Mouse (Mus musculus): ENCODE results near the gene Fat3. TPM values are rescaled to one million over a fixed set of nuclear protein-coding genes. Genes with fewer than 3 reads are reported as not detected.

The Fat3 gene
- total RNA-seq, 2 experiments from 2014 or later: 56.2 to 74.4 TPM

DNA sequence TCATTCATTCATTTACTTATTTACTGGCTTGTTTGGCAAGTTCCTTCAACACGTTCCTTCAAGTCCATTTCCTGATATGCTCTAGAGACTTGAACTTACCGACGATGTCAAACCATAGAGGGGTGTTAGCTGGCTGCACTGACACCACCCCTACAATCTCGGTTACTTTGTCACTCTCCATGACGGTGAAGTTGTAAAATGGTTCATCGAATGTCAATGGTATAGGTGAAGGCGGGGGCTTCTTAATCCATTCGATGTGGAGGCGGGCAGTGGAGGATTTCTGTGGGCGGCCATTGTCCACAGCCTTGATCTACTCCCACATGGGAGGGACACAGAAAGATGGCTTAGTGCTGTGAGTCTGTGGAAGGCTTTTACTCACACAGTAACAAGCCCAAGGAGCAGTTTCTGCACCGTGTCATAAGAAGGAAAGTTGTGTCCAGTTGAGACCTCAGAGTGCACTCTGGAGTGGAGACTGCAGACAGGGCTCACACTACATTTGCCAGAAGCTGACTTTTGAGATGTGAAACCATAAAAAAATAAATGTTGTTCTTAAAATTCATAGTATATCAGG is 471.3 kb downstream of the Fat3 start:
- DNase-seq (ENCODE audit: low spot score in 2 of 2): no peak

DNA sequence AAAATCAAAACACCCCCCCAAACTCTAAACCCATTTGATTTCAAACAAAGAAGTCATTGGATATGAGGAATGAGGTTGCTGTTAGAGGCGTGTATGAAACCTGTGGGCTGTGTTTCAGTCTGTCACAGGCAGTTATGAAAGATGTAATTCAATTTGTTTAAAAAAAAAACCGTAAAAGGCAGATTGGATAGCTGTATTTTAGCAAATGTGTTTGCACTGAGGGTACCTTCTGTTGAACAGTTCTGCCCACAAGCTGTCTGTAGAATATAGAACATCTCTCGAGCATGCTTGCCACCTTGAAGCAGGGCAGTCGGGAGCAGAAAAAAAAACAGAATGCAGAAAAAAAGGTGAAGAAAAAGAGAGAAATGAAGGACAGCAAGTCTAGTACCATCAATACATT is 472.0 kb downstream of the Fat3 start:
- no peak for DNase-seq (ENCODE audit: low spot score in 2 of 2)

DNA sequence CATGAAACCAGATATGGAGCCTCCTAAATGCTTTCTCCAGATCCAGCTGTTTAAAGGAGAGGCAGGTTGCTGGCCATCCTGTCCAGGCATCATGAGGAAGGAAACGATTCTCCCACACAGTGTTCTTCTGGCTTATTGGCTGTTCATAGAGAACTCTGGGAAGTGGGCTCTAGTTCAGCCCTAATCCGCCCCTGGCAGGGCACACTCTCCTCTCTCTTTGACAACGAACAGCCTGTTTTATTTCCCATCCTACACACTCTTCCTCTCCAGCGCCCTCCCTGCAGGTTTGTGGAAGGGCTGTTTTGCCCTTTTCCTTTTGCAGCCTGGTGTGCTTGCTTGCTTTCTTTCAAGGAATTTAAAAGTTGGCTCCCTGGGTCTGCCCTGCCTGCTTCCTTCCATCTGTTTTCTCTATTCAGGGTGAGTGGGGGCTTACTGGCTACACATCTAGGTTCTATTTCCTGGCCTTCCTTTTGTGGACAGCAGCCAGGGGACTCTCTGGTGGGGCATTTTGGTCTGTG is 472.6 kb downstream of the Fat3 start:
- DNase-seq (ENCODE audit: low spot score in 2 of 2): peak in 1 of 2 experiments; percentile 48

DNA sequence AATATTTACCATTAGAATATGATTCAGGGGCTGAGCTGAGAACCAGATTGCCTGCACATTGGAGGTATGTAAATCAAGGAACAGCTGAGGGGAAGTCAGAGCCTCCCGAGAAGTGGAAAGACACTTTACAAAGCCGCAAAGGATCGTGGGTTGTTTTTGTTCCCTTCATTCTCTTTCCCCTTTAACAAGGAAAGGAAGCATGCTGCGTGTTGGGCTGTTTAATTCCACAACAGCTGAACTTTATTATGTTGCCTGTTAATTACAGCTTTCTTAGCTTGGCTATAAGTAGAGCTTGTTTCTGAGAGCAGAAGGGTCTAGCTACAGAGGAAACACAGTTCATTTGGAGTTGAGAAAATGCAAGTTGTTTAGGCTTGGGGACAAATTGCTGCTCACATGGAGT is 475.0 kb downstream of the Fat3 start:
- no peak for DNase-seq (ENCODE audit: low spot score in 2 of 2)

DNA sequence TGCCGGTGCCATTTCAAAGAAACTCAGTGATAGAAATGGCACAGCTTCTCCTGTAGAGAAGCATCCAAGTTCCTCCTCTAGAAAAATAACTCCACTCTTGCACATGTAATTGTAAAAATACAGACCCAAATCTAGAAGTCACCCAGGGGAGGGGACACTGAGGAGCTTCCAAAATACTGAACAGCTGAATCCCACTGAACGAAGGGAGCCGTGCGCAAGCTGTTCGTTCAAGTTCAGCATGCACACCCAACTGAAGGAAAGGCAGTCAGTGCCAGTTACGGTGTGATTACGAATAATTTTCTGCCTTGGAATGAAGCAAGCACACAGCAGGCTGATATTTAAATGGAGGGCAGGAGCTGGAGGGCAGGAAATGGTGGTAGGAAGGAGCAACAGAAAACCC is 476.4 kb downstream of the Fat3 start:
- no peak for DNase-seq (ENCODE audit: low spot score in 2 of 2)

DNA sequence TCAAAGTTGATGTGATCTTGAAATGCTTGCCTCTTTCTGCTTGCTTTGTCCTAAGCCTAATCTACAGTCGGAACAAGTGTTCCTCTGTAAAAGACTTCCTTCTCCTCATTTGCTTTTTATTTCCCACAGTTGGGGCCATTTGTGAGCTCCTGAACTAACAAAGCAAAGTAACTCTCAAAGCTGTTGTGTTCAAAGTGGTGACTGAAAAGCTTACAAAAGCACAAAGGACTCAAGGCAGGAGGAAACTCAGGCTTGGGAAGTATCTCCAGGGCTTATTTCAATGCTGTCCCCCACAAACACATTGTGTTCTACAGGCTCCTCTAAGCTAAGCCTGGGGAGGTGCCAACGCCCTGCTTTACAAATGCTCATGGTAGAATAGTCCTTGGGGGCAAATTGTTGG is 487.0 kb downstream of the Fat3 start:
- DNase-seq (ENCODE audit: low spot score in 2 of 2): no peak

DNA sequence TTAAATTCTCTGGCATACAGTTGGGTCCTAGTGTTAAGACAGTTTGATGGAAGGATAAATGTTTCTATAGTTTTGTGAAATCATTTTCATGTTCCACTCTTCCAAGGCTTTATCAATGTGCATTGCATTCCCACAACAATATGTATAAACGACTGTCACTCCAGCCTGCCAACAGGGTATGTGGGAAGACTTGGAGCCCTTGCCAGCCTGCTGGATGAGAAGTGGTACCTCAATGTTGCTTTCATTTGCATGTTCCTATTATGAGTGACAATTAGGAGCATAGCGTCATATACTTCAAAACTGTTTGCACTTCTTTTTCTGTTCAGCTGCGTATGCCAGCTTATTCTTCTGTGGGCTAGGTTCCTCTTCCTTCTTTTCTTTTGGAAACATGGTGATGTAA is 489.7 kb downstream of the Fat3 start:
- DNase-seq (ENCODE audit: low spot score in 2 of 2): no peak

DNA sequence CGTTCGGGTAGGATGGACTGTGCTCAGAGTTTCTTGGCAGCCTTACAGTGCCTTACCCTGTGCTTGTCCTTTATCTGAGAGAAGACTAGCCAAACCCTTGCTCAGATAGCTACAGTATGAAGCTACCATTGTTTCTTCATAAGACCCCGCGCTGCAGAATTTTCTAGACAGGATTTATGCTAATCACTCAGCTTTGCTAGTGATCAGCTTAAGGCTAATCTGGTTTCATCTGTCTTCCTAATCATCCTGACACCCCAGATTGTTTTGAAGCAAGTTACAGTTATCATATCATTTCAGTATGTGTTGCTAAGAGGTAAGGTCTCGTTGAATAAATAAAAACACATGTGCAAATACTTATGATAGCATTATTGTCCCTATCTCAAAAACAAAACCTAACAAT is 493.6 kb downstream of the Fat3 start:
- DNase-seq (ENCODE audit: low spot score in 2 of 2): no peak

DNA sequence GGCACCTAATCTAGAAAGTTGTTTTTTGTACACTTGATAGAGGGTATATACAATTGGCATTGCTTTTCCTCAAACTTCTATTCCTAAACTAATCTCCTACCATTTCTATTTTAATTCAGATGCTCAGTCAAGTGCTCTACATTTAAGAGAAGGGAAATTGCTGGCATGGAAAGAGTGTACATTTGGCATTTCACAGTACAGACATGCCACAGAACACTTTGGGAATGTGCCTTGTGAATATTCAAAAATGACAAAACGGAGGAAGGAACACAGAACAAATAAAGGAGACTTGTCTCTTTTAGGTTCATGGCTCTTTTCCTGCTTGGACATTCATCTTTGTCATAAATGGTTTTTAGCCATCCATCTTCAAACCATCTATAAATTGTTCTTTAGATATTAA is 498.1 kb downstream of the Fat3 start:
- DNase-seq (ENCODE audit: low spot score in 2 of 2): no peak

DNA sequence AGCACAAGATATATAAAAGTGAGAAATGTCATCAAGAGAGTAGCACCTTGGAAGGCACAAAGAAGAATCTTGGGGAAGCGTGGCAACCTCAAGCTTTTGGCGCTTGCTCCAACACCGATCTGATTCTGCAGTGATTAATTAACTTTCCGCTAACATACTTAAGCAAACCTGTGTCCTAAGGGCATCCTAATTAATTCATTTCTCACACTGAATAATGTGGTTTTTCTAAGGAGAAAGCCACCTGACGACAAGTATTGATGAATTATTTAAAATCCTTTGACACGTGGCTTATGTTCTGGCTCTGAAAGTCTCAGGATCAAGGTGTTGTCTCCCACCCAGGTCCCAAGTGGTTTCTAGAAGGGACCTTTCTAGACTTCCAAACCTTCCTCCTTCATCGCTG is 506.3 kb downstream of the Fat3 start:
- no peak for DNase-seq (ENCODE audit: low spot score in 2 of 2)

DNA sequence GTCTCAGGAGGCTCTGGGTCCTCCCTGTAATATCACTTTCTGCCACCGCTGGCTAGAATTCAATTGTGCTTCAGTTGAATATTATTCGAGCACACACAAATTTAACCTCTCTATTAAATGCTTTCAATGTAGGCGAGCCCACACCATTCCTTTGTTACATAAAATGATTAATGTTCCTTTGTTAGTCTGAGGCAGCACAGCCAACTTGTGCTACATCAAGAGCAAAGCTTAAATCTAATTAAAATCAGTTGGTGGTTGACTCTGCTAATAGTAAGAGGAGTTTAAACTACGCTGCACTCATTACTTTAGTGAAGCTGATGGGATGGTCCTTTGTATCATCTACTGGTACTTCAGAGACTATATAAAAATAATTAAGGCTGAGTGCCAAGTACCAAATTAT is 506.9 kb downstream of the Fat3 start:
- no peak for DNase-seq (ENCODE audit: low spot score in 2 of 2)

DNA sequence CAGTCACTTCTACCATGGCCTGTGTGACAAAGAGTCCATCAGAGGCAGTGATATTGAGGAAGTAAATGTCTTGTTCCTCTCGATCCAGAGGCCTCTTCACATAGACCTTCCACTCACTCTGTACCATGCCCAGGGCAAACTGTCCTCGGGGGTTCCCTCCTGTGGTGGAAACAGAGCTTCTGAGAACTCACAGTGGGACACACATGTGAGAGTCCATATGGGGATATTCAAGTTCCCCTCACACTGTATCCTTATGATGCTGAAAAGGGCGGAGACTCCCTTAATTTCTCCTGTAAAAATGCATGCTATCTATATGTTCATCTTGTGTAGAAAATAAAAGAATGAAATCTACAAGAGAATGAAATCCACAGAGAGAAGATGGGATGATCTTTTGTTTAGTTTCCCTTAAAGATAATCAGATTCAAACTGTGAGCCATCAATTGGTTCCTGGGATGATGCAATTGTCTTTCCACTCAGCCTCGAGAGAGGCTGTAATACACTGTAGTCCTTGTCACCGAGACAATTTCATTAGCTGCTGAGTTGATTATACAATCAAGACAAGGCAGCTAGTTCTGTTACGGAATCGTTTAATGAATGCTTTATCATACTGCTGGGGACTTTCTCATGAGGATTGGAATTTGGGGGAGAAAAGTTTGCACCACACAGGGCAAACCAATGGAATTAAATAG is 508.8 kb downstream of the Fat3 start:
- DNase-seq (ENCODE audit: low spot score in 2 of 2): no peak

DNA sequence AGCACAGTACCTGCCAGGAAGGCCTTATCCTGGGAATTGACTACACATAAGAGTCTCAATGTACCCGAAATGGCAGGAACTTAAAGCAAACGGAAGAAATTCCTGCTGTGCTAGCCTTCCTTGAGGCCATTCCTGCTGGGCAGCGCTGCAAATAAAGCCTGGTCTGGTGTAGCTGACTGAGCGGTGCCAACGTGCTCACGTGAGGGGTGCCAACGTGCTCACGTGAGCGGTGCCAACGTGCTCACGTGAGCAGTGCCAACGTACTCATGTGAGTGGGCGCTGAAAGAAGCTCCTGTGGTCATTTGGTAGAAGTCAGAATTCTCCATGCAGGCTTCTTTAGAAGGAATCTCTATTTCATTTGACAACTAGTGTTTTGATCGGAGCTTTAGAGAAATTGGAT is 522.8 kb downstream of the Fat3 start:
- DNase-seq (ENCODE audit: low spot score in 2 of 2): no peak

DNA sequence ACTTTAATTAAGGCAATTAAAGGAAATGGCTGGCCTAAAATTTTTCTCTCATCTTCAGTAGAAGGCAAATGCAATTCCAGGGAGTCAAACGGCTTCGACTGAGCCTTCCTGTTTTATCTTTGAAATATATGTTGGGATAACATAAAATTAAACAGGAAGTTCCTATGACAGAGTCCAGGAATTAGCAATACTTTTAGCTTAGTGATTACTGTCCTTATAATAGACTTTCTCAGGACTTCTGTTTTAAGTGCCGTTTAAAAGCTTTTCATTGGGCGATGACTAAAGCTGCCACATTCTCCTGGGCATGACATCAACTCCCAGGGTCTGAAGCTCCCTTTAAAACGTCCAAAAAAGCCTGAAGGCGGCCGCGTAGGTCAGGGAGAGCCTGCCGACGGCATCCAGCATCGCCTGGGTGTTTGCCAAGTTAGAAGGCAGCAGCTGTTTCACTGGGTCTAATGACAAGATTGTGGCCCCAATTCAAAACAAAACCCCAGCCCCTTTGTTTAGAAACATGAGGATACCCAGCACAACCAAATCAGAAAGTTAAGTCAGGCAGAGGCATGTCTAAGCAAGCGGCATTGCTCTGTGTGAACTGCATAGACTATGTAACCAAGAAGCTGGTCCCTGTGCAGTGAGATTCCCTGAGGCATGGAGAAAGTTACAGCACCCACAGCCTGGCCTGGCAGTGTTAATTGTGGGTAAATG is 524.0 kb downstream of the Fat3 start:
- DNase-seq (ENCODE audit: low spot score in 2 of 2): no peak

DNA sequence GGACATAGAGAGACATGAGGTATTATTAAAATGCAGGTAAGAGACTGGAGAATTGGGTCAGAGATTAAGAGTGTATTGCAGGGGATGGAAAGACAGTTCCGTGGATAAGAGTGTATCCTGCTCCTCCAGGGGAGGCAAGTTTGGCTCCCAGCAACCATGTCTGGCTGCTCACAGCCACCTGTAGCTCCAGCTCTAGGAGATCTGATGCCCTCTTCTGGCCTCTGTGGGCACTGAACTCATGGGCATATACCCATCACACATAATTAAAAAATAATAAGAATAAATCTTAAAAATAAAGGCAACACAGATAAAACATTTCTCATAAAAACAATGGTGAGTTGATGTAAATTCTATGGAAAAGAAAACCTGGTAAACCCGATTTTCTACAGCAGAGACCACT is 525.1 kb downstream of the Fat3 start:
- DNase-seq (ENCODE audit: low spot score in 2 of 2): no peak

DNA sequence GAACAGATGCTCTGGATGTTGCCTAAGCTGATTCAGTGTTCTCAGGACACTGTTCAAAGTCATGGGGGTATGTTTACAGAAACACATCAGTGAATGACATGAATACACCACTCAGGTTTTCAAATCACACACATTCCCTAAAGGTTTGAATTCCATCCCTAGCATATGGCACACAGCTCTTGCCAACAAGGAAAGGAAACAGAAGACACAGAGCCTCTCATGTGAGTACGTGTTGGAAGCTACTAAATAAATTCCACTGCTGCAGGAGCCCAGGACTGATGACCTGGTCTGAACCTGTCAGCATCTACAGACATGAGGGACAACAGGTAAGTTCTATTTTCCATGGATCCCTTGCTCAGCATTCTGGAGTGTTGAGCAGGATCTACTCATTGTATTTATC is 528.9 kb downstream of the Fat3 start:
- no peak for DNase-seq (ENCODE audit: low spot score in 2 of 2)

DNA sequence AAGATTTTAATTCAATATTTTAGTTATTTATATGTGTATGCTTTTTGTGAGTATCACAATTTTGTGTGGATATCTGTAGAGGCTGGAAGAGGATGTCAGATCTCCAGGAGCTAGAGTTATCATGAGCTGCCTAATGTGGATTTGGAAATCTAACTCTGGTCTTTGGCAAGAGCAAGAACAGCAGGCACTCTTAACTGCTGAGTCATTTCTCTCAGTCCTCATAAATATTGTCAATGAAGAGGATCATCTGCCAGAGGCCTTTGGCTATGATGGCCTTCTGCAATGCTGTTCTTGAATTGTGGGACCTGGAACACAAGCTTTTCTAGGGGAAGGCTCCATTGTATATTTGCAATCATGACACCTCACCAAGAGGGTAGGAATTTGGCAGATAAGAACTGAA is 529.7 kb downstream of the Fat3 start:
- no peak for DNase-seq (ENCODE audit: low spot score in 2 of 2)

DNA sequence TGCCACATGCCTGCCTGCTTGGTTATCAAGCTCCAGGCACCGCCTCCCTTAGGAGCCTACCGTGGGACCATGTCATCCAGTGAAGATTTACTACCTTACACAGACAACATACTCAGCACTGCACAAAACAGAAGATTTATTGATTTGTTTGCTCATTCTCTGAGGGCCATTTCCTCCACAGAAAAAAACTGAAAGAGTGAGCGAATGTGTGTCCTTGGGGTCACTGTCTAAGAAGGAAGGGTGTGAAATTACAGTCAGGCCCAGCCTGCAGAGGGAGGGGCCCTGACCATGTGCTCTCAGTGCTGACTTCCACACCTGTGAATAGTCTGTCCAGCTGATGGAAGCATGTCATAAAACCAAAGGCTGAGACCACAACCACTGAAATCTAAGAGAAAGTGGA is 536.9 kb downstream of the Fat3 start:
- no peak for DNase-seq (ENCODE audit: low spot score in 2 of 2)

DNA sequence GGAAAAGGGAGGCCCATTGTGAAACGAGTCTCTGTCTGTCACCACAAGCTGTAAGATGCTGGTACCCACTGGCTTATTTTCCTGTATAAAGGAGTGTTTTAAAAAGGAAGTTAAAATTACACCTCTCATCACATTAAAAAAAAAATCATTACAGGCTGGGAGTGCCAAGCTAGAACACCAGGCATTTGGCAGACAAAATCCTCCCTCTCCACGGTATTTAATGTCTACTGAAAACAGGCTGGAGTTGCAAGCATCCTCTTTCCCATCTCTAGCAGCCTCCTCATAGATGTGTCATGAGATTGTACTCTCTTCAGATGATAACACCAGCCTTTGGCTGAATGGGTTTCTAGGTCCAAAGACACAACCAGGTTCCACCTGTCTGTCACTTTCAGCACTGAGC is 538.2 kb downstream of the Fat3 start:
- no peak for DNase-seq (ENCODE audit: low spot score in 2 of 2)

DNA sequence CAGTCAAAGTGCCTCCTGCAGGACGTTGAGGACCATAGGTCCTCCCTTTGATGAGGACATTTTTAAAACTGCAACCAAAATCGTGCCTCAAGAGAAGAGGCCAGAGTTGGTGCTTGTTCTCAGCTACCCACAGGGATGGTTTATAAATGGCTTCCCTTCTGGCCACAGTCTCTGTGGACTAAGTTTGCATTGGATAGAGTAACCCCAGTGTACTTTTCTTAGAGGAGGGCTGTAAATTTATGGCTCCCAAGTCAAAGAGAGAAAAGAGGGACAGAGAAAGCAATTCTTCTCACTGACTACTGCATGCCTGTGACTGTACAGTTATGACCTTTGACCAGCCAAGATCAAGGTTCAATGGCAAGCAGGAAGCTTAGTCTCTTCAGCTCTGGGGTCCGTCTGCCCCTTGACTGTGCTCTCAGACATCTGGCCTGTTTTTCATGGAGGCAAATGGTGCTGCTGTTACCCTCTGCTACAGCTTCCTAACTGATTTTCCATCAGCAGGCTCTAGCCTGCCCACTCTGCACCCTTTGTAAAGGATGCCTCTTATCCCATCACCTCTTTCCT is 542.8 kb downstream of the Fat3 start:
- no peak for DNase-seq (ENCODE audit: low spot score in 2 of 2)

DNA sequence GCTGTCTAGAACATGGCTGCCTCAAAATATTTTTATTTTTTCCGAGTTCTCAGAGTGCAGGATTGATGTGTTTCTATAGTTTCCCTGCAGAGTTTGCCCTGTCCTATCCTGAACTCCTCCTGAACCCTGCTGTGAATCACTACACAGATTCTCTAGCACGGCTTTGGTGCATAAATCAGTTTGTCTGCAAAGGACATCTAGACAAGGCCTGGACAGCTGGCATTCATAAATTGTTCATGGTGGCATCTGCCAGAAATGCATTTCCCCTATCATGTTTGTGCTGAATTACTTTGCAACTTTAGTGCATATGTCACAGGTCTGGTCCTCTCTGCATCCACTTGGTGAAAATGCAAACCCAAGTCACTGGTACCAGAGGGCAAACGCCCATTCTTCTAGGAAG is 543.3 kb downstream of the Fat3 start:
- no peak for DNase-seq (ENCODE audit: low spot score in 2 of 2)

DNA sequence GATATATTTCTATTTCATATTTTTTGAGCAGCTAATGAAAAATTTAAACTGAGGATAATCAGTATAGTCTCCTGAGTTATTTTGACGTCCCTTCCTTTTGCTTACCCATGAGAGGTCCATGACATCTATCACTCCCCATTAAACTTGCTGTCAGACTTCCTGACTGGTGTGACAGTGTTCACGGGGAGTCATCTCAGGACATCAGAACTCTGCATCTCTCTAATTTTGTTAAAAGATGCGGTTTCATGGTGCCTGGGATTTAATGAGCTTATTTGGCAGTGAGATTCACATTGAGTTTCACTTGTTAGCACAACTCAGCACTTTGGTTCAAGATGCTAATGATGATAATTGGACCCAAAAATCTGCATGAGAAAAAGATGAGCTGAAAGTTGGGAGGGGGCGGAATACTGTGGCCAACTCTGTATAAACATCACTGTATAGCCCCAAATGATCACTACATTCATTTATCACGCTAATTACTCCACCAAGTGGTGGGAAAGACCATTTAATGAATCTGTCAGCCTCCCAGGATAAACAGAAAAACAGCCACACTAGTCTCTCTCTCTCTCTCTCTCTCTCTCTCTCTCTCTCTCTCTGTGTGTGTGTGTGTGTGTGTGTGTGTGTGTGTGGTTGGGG is 545.8 kb downstream of the Fat3 start:
- DNase-seq (ENCODE audit: low spot score in 2 of 2): no peak

Data from left cerebral cortex, adult 18-20 months (tissue).